Mouse (Mus musculus) neural tube, embryonic 13.5 days (tissue): ENCODE results near the gene Ssh1. TPM values are rescaled to one million over a fixed set of nuclear protein-coding genes. Genes with fewer than 3 reads are reported as not detected.

Experiments
- ATAC-seq: fragments of 200-750 bp; cut with Nextera tagmentation; 2 replicates; pipeline ENCODE4 v1.8.0; 2017; ENCODE audit warnings: low read depth, mild to moderate bottlenecking, moderate TSS enrichment, moderate library complexity
- H3K27ac ChIP-seq: fragments of 300-500 bp; sonication (generic); replicated peaks from 2 replicates; pipeline ENCODE4 v1.5.1; 2015; ENCODE audit warnings: moderate library complexity, mild to moderate bottlenecking, inconsistent platforms
- H3K27me3 ChIP-seq: fragments of 300-500 bp; sonication (generic); 2 replicates; pipeline ENCODE4 v1.6.1; 2015; ENCODE audit warnings: mild to moderate bottlenecking, inconsistent platforms
- H3K36me3 ChIP-seq: fragments of 300-500 bp; sonication (generic); 2 replicates; pipeline ENCODE4 v1.6.1; 2015; ENCODE audit warnings: mild to moderate bottlenecking, inconsistent platforms
- H3K4me1 ChIP-seq: fragments of 300-500 bp; sonication (generic); replicated peaks from 2 replicates; pipeline ENCODE4 v1.6.1; 2015; ENCODE audit warnings: inconsistent platforms
- H3K4me2 ChIP-seq: fragments of 300-500 bp; sonication (generic); 2 replicates; pipeline ENCODE4 v1.6.1; 2015; ENCODE audit warnings: inconsistent platforms, mild to moderate bottlenecking, moderate library complexity
- H3K4me3 ChIP-seq: fragments of 300-500 bp; sonication (generic); 2 replicates; pipeline ENCODE4 v1.5.1; 2015; ENCODE audit warnings: mild to moderate bottlenecking, inconsistent platforms
- H3K9ac ChIP-seq: fragments of 300-500 bp; sonication (generic); 2 replicates; pipeline ENCODE4 v1.6.1; 2015; ENCODE audit warnings: moderate library complexity, mild to moderate bottlenecking, inconsistent platforms
- H3K9me3 ChIP-seq: fragments of 300-500 bp; sonication (generic); 2 replicates; pipeline ENCODE4 v1.6.1; 2016; ENCODE audit warnings: inconsistent platforms
- WGBS: fragments of 180-500 bp; shearing (Covaris S2); methylation state at CpG from one replicate; pipeline ENCODE4 v1.1.7; 2015; 5-methylcytosine and 5-hydroxymethylcytosine counted together
- polyA plus RNA-seq: library from polyadenylated mRNA; unstranded; fragments of >200 nt; fragmentation: Nextera tagmentation; extraction: Ambion mirVana; gene quantifications from 2 replicates; pipeline ENCODE4 v1.2.1, GENCODE M21; 2015

Gene Ssh1
- polyA plus RNA-seq, result 12.9 and 16.8 TPM in 2 replicates

DNA sequence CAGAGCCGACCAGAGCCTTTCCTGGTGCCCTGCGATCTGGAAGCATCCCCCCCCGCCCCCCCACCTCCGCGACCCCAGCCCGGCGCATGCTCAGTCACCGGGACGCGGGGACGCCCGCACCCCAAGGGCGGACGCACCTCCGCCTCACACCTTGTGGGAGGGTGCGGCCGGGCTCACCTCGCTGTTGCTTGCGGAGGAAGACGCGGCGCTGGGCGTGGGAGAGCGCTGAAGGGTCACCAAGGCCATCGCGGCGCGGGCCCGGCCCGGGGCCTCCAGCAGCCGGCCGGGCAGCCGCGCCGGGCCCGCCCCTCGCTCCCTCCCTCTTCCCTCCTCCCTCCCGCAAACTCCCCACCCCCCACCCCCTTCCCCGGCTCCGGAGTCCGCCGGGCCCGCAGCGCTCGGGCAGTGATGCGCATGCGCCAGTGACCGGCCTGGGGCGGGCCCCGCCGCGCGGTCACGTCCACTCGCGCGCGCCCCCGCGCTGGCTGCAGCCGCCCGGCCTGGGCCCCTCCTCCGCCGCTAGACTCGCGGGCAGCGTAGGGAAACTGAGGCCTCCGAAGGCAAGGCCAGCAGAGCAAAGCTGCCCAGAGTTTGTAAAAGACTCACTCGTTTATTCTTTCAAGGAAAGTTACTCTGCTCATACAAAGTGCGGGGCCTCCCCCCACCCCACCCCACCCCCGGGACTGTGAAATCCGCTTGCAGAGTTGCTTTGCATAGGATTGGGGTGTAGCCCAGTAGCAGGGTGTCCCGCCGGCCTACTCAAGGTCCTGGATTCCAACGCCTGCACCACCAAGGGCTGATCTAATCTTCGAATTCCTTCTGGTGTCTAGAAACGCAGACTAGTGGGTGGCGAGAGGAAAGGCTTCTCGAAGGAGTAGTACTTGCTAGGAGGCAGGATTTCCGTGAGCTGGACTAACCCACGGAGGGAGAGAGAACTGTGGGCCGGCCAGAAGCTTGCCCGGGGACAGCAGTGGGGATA, at the start of gene Ssh1:
Gene Ssh1 (minus strand): TSS at position 408 of the 979 bp plus-strand sequence.
- peaks cover 37% of the 10 kb centered on the region for H3K4me1 ChIP-seq
- peak within 1 kb of the TSS; percentile 91 for H3K4me3 ChIP-seq
- peak within 1 kb of the TSS; percentile 95 for H3K9ac ChIP-seq
- H3K36me3 ChIP-seq, result peaks cover 7% of the 10 kb centered on the region
- H3K4me2 ChIP-seq, result peak within 1 kb of the TSS; percentile 88
- peak; percentile 87 for ATAC-seq
- H3K9me3 ChIP-seq, result no peaks in the 10 kb centered on the region
- 2% methylated on average over 71 of the region's 83 CpGs for WGBS
- peak within 1 kb of the TSS; percentile 95 for H3K27ac ChIP-seq
- no peaks in the 10 kb centered on the region for H3K27me3 ChIP-seq

DNA sequence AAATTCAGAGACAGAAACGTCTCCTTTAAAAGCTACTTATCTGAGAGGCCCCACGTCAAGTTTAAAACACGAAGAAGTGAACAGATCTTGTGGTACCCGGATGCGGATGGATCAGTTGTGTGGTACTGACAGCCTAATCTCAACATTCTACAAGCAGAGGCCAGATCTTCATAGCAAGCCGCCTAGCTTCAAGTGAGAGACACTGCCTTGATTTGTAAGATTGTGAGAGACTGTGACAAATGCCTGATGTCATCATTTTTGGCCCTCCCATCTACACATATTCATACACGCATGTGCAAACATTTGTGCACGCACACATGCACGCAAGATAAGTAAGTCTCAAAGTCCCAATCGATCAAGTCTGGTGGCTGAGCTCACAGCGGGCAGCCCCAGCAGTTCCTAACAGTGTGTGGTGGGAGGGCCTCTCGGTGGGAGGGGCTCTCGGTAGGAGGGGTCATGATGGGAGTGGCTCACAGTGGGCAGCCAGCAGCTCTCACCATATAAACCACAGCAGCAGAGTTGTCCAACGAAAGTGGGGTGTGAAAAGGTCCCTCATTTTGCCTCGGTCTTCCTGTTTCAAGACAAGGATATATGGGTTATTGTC, 47.7 kb upstream of the Ssh1 start:
- Histone ChIP-seq H3K27me3 (no peaks in the 10 kb centered on the region), H3K9ac (no peak overlapping the region), H3K27ac (no peak overlapping the region), H3K4me3 (no peak overlapping the region), H3K4me1 (no peaks in the 10 kb centered on the region; the same call in 1 of the 2 replicates), H3K36me3 (peaks cover 70% of the 10 kb centered on the region), H3K9me3 (no peaks in the 10 kb centered on the region), H3K4me2 (no peak overlapping the region)
- WGBS, result 17% methylated on average over 15 of the region's 15 CpGs
- no peak for ATAC-seq

DNA sequence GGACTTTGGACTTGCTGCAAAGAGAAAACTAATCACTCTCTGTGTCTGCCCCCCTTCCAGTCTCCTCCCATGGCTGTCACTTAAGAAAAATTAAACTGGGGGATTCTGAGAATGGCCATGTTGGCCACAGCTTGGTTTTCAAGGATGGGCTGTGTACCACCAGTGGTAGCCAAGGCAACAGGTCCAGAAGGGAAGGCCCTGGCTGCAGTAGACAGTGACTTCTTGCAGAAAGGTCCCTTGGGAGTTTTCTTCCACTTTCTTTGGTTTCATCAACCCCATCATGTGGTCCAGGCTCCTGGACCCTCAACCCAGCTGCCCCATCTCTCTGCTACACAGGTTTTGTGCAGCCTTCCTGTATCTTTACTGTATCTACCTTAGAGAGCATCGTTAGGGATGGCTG, 47.2 kb upstream of the Ssh1 start:
- H3K27me3 ChIP-seq, result no peaks in the 10 kb centered on the region
- no peak for ATAC-seq
- H3K9me3 ChIP-seq, result no peaks in the 10 kb centered on the region
- peaks cover 70% of the 10 kb centered on the region for H3K36me3 ChIP-seq
- H3K4me1 ChIP-seq, result no peaks in the 10 kb centered on the region; the same call in 1 of the 2 replicates
- H3K27ac ChIP-seq, result no peak overlapping the region
- H3K4me2 ChIP-seq, result no peak overlapping the region
- H3K9ac ChIP-seq, result no peak overlapping the region
- no peak overlapping the region for H3K4me3 ChIP-seq
- whole genome bisulfite sequencing, result 71% methylated on average over 1 of the region's 1 CpGs

- H3K4me3 ChIP-seq, result no peak overlapping the region
- ATAC-seq, result no peak
- peaks cover 70% of the 10 kb centered on the region for H3K36me3 ChIP-seq
- H3K9me3 ChIP-seq, result no peaks in the 10 kb centered on the region
- H3K9ac ChIP-seq, result no peak overlapping the region
- H3K4me2 ChIP-seq, result no peak overlapping the region
- WGBS, result 12% methylated on average over 7 of the region's 8 CpGs
- H3K4me1 ChIP-seq, result no peaks in the 10 kb centered on the region; the same call in 1 of the 2 replicates
- no peaks in the 10 kb centered on the region for H3K27me3 ChIP-seq
- no peak overlapping the region for H3K27ac ChIP-seq
These were observed 46.8 kb upstream of the Ssh1 start for GRCm38 (mm10) chr5:114040508-114040907.

DNA sequence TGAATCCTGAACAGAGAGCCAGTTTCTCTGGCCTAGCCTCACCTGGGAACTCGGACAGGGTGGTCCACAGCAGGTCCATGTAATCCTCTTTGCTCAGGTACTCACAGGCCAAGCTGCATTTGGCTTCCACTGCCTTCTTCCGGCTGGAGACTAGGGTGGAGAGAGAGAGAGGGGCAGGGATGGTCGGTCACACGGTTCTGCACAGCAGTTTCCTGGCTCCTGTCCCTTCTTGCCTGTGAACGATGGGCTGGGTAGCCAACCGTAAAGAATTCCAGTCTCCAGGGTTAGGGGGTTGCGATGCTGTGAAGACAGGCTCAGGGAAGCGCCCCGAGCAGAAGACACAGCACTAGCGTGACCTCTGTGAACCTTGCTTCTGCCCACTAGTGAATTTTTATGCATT, 41.4 kb upstream of the Ssh1 start:
- no peak overlapping the region for H3K4me2 ChIP-seq
- H3K27ac ChIP-seq, result no peak overlapping the region
- H3K4me3 ChIP-seq, result no peak overlapping the region
- 0 out of 2 replicates have a peak, but pooled peaks cover 5% of the 10 kb centered on the region for H3K9me3 ChIP-seq
- ATAC-seq, result no peak
- H3K27me3 ChIP-seq, result no peaks in the 10 kb centered on the region
- peaks cover 71% of the 10 kb centered on the region for H3K36me3 ChIP-seq
- WGBS, result 50% methylated on average over 10 of the region's 10 CpGs
- H3K9ac ChIP-seq, result no peak overlapping the region
- H3K4me1 ChIP-seq, result no peaks in the 10 kb centered on the region

DNA sequence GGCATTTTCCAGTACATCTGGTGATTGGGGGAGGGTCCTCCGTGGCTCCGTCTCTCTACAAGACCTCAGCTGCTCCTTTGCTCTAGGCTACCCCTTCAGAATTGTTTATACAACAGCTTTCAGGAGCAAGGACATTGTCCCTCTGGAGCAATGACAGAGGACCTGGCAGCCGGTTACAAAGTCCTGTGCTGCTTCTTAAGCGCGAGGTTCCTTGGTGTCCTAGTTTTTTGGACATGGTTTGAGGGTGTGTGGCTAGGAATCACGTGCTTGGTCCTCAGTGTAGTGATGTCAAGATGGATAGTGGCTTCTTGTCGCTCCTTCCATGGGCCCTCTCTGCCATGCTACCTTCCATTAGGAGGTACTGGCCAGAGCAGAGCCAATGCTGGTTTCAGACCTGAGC, 40.7 kb upstream of the Ssh1 start:
- no peaks in the 10 kb centered on the region for H3K27me3 ChIP-seq
- WGBS, result 85% methylated on average over 7 of the region's 7 CpGs
- H3K4me1 ChIP-seq, result no peaks in the 10 kb centered on the region
- no peak overlapping the region for H3K4me3 ChIP-seq
- no peak overlapping the region for H3K4me2 ChIP-seq
- H3K9ac ChIP-seq, result no peak overlapping the region
- H3K9me3 ChIP-seq, result 0 out of 2 replicates have a peak, but pooled peaks cover 5% of the 10 kb centered on the region
- no peak for ATAC-seq
- H3K27ac ChIP-seq, result no peak overlapping the region
- peaks cover 78% of the 10 kb centered on the region for H3K36me3 ChIP-seq

GRCm38 (mm10) chr5:114032161-114032763, 38.6 kb upstream of the Ssh1 start:
- Histone ChIP-seq H3K36me3 (peaks cover 75% of the 10 kb centered on the region), H3K9me3 (0 out of 2 replicates have a peak, but pooled peaks cover 5% of the 10 kb centered on the region), H3K27me3 (no peaks in the 10 kb centered on the region), H3K9ac (no peak overlapping the region), H3K4me1 (no peaks in the 10 kb centered on the region), H3K4me2 (no peak overlapping the region), H3K4me3 (no peak overlapping the region), H3K27ac (no peak overlapping the region)
- 90% methylated on average over 3 of the region's 3 CpGs for WGBS
- no peak for ATAC-seq

- Histone ChIP-seq H3K36me3 (peaks cover 68% of the 10 kb centered on the region), H3K27ac (no peak overlapping the region), H3K9ac (no peak overlapping the region), H3K4me1 (no peaks in the 10 kb centered on the region), H3K4me3 (no peak overlapping the region), H3K9me3 (0 out of 2 replicates have a peak, but pooled peaks cover 5% of the 10 kb centered on the region), H3K27me3 (no peaks in the 10 kb centered on the region), H3K4me2 (no peak overlapping the region)
- ATAC-seq, result no peak
- 92% methylated on average over 12 of the region's 12 CpGs for WGBS
These were observed 37.0 kb upstream of the Ssh1 start for GRCm38 (mm10) chr5:114030652-114031051.

DNA sequence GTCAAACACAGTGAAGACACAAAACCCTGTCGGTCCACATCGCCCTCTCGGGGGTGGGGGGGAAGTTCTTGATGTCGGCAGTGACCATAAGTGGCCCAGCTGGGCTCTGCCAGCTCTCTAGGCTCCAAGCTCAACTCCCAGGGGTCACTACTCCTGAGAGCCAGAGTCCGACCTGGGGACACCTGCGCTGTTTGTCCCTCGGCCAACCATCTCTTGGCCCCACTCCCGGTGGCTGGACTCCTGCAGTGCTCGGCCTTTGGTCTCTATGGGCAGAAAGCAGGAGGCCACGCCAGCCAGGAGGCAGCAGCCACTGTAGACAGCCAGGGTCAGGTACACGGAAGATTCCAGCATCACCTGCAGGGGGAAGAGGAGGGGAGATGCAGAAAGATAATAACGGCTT, 34.4 kb upstream of the Ssh1 start:
- ATAC-seq, result no peak
- H3K27ac ChIP-seq, result no peak overlapping the region
- WGBS, result 85% methylated on average over 12 of the region's 12 CpGs
- H3K36me3 ChIP-seq, result peaks cover 49% of the 10 kb centered on the region
- no peaks in the 10 kb centered on the region for H3K27me3 ChIP-seq
- H3K9ac ChIP-seq, result no peak overlapping the region
- no peak overlapping the region for H3K4me3 ChIP-seq
- peaks cover 4% of the 10 kb centered on the region for H3K4me1 ChIP-seq
- 0 out of 2 replicates have a peak, but pooled peaks cover 5% of the 10 kb centered on the region for H3K9me3 ChIP-seq
- no peak overlapping the region for H3K4me2 ChIP-seq

- WGBS, result 90% methylated on average over 12 of the region's 12 CpGs
- H3K9me3 ChIP-seq, result 0 out of 2 replicates have a peak, but pooled peaks cover 5% of the 10 kb centered on the region
- no peak overlapping the region for H3K9ac ChIP-seq
- H3K4me3 ChIP-seq, result no peak overlapping the region
- H3K27ac ChIP-seq, result no peak overlapping the region
- peaks cover 42% of the 10 kb centered on the region for H3K36me3 ChIP-seq
- H3K4me1 ChIP-seq, result peaks cover 4% of the 10 kb centered on the region
- no peak for ATAC-seq
- H3K27me3 ChIP-seq, result no peaks in the 10 kb centered on the region
- no peak overlapping the region for H3K4me2 ChIP-seq
These were observed 33.7 kb upstream of the Ssh1 start for GRCm38 (mm10) chr5:114027217-114027944.

- Histone ChIP-seq H3K36me3 (peaks cover 19% of the 10 kb centered on the region), H3K4me1 (peaks cover 4% of the 10 kb centered on the region), H3K4me3 (no peak overlapping the region), H3K9ac (no peak overlapping the region), H3K9me3 (no peaks in the 10 kb centered on the region), H3K4me2 (peak overlapping the region; percentile 28), H3K27ac (no peak overlapping the region), H3K27me3 (no peaks in the 10 kb centered on the region)
- 10% methylated on average over 10 of the region's 10 CpGs for WGBS
- ATAC-seq, result peak; percentile 48
These were observed 31.2 kb upstream of the Ssh1 start for GRCm38 (mm10) chr5:114024885-114025284.
